Mouse (Mus musculus) cerebellum, postnatal 36 days (tissue): ENCODE data around the gene St3gal4.
"Not testable (repeated sequence)": the region's sequence is repeated elsewhere in the genome, so short reads cannot be mapped to it uniquely, and the experiment has no call there.

Experiments
- DNase-seq, 2 experiments: peaks; one replicate each; pipeline ENCODE4 v3.0.0; 2021 to 2022; ENCODE audit warnings: mixed read lengths in 2 of 2

The St3gal4 gene

GRCm38 (mm10) chr9:35119168-35119567 lies at the start of gene St3gal4:
Gene St3gal4, minus strand, starts transcription at chr9:35119268.
- no peak for DNase-seq

GRCm38 (mm10) chr9:35166798-35167635 lies 47.9 kb upstream of the St3gal4 start:
- DNase-seq = no peak

GRCm38 (mm10) chr9:35166144-35166797 lies 47.2 kb upstream of the St3gal4 start:
- DNase-seq = no peak

- DNase-seq = no peak
Measured at GRCm38 (mm10) chr9:35164142-35164874, 45.2 kb upstream of the St3gal4 start.

- DNase-seq = peak; percentile 75 to 85
Measured at GRCm38 (mm10) chr9:35163011-35163690, 44.1 kb upstream of the St3gal4 start.

- DNase-seq = no peak
Measured at GRCm38 (mm10) chr9:35161721-35162120, 42.7 kb upstream of the St3gal4 start.

GRCm38 (mm10) chr9:35160662-35161061 lies 41.6 kb upstream of the St3gal4 start:
- DNase-seq = no peak

GRCm38 (mm10) chr9:35158477-35158876 lies 39.4 kb upstream of the St3gal4 start:
- DNase-seq = no peak

GRCm38 (mm10) chr9:35156862-35157261 lies 37.8 kb upstream of the St3gal4 start:
- no peak for DNase-seq

GRCm38 (mm10) chr9:35156002-35156710 lies 37.1 kb upstream of the St3gal4 start:
- DNase-seq = no peak

GRCm38 (mm10) chr9:35152923-35153322 lies 33.9 kb upstream of the St3gal4 start:
- DNase-seq = no peak

- DNase-seq = not testable (repeated sequence)
Measured at GRCm38 (mm10) chr9:35148822-35149221, 29.8 kb upstream of the St3gal4 start.

- DNase-seq = not testable (repeated sequence)
Measured at GRCm38 (mm10) chr9:35147261-35147660, 28.2 kb upstream of the St3gal4 start.

GRCm38 (mm10) chr9:35145829-35146228 lies 26.8 kb upstream of the St3gal4 start:
- no peak for DNase-seq

- DNase-seq = no peak
Measured at GRCm38 (mm10) chr9:35145118-35145517, 26.1 kb upstream of the St3gal4 start.

- no peak for DNase-seq
Measured at GRCm38 (mm10) chr9:35142221-35142620, 23.2 kb upstream of the St3gal4 start.

GRCm38 (mm10) chr9:35139231-35139744 lies 20.2 kb upstream of the St3gal4 start:
- no peak for DNase-seq

GRCm38 (mm10) chr9:35138029-35138428 lies 19.0 kb upstream of the St3gal4 start:
- DNase-seq = no peak

- peak; percentile 30 to 44 for DNase-seq
Measured at GRCm38 (mm10) chr9:35135575-35135974, 16.5 kb upstream of the St3gal4 start.

- DNase-seq = no peak
Measured at GRCm38 (mm10) chr9:35131637-35132397, 12.7 kb upstream of the St3gal4 start.

- no peak for DNase-seq
Measured at GRCm38 (mm10) chr9:35128995-35129418, 9.9 kb upstream of the St3gal4 start.
